Mouse (Mus musculus): Measurements from ENCODE around the gene Ipo5. TPM values are rescaled to one million over a fixed set of nuclear protein-coding genes. Genes with fewer than 3 reads are reported as not detected.

Gene Ipo5
- 60.4 and 63.5 TPM in 2 replicates for polyA plus RNA-seq (2012; rRNA removed)

DNA sequence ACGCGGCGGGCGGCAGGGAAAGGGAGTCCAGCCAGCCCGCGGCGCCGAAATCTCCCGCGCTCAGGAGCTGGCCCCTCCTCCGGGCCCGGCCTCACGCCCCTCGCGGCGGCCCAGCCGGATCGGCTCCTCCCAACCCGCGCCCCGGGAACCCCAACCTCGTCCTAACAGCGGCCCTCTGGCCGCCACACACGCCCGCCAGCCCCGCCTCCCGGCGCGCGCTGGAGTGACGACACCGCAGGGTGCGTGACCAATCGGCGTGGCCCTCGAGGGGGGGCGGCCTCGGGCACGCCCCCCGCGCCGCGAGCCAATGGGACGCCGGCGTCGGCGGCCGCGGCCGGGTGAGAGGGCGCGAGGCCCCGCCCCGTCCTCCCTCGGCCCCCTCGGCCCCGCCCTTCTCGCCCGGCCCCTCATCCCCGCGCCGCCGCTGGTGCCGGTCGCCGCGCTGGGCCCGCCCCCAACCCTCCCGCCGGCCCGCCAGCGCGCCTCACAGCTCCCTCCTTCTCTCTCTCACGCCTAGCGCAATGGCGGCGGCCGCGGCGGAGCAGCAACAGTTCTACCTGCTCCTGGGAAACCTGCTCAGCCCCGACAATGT, at the start of gene Ipo5:
Ipo5 (plus strand) TSS at position 492 of the 592 bp plus-strand sequence.
- peak within 1 kb of the TSS; percentile 44 for H3K27ac ChIP-seq (ENCODE audit: insufficient read depth, low read length)
- no peaks in the 10 kb centered on the region for H3K4me1 ChIP-seq (ENCODE audit: control insufficient read depth, insufficient read depth, low read length)
- TF ChIP-seq CTCF (IDR thresholded peaks at IDR 0.05; ENCODE audit: borderline replicate concordance, insufficient read depth, low read depth, low read length) (no peak), POLR2A (IDR thresholded peaks at IDR 0.05; ENCODE audit: borderline replicate concordance, insufficient read depth, low read length) (peak; percentile 73; the same call in 1 of the 2 replicates)
- H3K4me3 ChIP-seq (replicated peaks; ENCODE audit: insufficient read depth, low read depth, low read length): peak within 1 kb of the TSS; percentile 97
- no peaks in the 10 kb centered on the region for H3K27me3 ChIP-seq (ENCODE audit: control insufficient read depth, insufficient read depth, low read length)
- DNase-seq: peak; percentile 95 to 96
- WGBS: under 1% methylated on average over 66 of the region's 83 CpGs

GRCm38 (mm10) chr14:120863205-120863604, 47.8 kb upstream of the Ipo5 start:
- H3K4me3 ChIP-seq (replicated peaks; ENCODE audit: insufficient read depth, low read depth, low read length): no peak overlapping the region
- 91% methylated on average over 3 of the region's 3 CpGs for WGBS
- H3K4me1 ChIP-seq (ENCODE audit: control insufficient read depth, insufficient read depth, low read length): no peaks in the 10 kb centered on the region
- no peak for TF ChIP-seq POLR2A (IDR thresholded peaks at IDR 0.05; ENCODE audit: borderline replicate concordance, insufficient read depth, low read length)
- no peak for TF ChIP-seq CTCF (IDR thresholded peaks at IDR 0.05; ENCODE audit: borderline replicate concordance, insufficient read depth, low read depth, low read length)
- DNase-seq: no peak
- no peak overlapping the region for H3K27ac ChIP-seq (ENCODE audit: insufficient read depth, low read length)
- no peaks in the 10 kb centered on the region for H3K27me3 ChIP-seq (ENCODE audit: control insufficient read depth, insufficient read depth, low read length)

DNA sequence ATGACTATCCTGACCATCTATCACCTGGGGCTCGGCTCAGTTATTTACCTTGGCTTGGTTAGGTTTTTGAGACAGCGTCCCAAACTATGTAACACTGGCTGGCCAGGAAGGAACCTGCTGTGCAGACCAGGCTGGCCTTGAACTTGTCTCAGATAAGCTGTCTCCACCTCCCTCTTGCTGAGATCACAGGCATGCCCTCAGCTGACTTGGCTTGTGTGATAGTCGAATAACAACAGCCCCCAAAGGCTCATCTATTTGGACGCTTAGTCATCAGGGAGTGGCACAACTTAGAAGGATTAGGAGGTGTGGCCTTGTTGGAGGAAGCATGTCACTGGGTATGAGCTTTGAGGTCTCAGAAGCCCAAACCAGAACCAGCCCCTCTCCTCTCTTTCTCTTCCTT, 46.1 kb upstream of the Ipo5 start:
- TF ChIP-seq POLR2A (IDR thresholded peaks at IDR 0.05; ENCODE audit: borderline replicate concordance, insufficient read depth, low read length) (no peak), CTCF (IDR thresholded peaks at IDR 0.05; ENCODE audit: borderline replicate concordance, insufficient read depth, low read depth, low read length) (no peak)
- H3K4me1 ChIP-seq (ENCODE audit: control insufficient read depth, insufficient read depth, low read length): no peaks in the 10 kb centered on the region
- no peak overlapping the region for H3K4me3 ChIP-seq (replicated peaks; ENCODE audit: insufficient read depth, low read depth, low read length)
- H3K27me3 ChIP-seq (ENCODE audit: control insufficient read depth, insufficient read depth, low read length): no peaks in the 10 kb centered on the region
- WGBS: 88% methylated on average over 4 of the region's 4 CpGs
- no peak for DNase-seq
- H3K27ac ChIP-seq (ENCODE audit: insufficient read depth, low read length): no peak overlapping the region

DNA sequence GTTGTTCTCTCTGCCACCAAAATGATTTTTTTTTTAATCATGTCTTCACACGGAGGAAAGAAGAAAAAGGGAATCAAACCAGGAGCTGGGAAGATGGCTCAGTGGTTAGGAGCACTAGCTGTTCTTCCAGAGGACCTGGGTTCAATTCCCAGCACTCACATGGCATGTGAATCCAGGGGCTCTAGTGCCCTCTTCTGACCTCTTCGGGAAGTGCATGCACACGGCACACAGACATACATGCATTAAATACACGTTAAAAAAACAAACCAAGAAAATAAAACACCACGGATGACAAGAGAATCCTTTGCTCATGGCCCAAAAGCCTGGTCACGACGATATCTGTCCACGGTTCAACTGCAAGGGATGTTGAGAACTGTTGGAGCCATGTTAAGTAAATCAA, 44.5 kb upstream of the Ipo5 start:
- 97% methylated on average over 8 of the region's 8 CpGs for WGBS
- no peak overlapping the region for H3K4me3 ChIP-seq (replicated peaks; ENCODE audit: insufficient read depth, low read depth, low read length)
- no peak for DNase-seq
- TF ChIP-seq CTCF (IDR thresholded peaks at IDR 0.05; ENCODE audit: borderline replicate concordance, insufficient read depth, low read depth, low read length) (no peak), POLR2A (IDR thresholded peaks at IDR 0.05; ENCODE audit: borderline replicate concordance, insufficient read depth, low read length) (no peak)
- no peaks in the 10 kb centered on the region for H3K27me3 ChIP-seq (ENCODE audit: control insufficient read depth, insufficient read depth, low read length)
- H3K27ac ChIP-seq (ENCODE audit: insufficient read depth, low read length): no peak overlapping the region
- H3K4me1 ChIP-seq (ENCODE audit: control insufficient read depth, insufficient read depth, low read length): no peaks in the 10 kb centered on the region

- TF ChIP-seq CTCF (IDR thresholded peaks at IDR 0.05; ENCODE audit: borderline replicate concordance, insufficient read depth, low read depth, low read length) (no peak), POLR2A (IDR thresholded peaks at IDR 0.05; ENCODE audit: borderline replicate concordance, insufficient read depth, low read length) (no peak)
- no peaks in the 10 kb centered on the region for H3K27me3 ChIP-seq (ENCODE audit: control insufficient read depth, insufficient read depth, low read length)
- H3K4me1 ChIP-seq (ENCODE audit: control insufficient read depth, insufficient read depth, low read length): no peaks in the 10 kb centered on the region
- DNase-seq: no peak
- 89% methylated on average over 5 of the region's 5 CpGs for WGBS
- H3K4me3 ChIP-seq (replicated peaks; ENCODE audit: insufficient read depth, low read depth, low read length): no peak overlapping the region
- no peak overlapping the region for H3K27ac ChIP-seq (ENCODE audit: insufficient read depth, low read length)
Measured at GRCm38 (mm10) chr14:120867121-120867520, 43.9 kb upstream of the Ipo5 start.

- no peak for TF ChIP-seq CTCF (IDR thresholded peaks at IDR 0.05; ENCODE audit: borderline replicate concordance, insufficient read depth, low read depth, low read length)
- TF ChIP-seq POLR2A (IDR thresholded peaks at IDR 0.05; ENCODE audit: borderline replicate concordance, insufficient read depth, low read length): no peak
- Histone ChIP-seq H3K27ac (ENCODE audit: insufficient read depth, low read length) (no peak overlapping the region), H3K27me3 (ENCODE audit: control insufficient read depth, insufficient read depth, low read length) (no peaks in the 10 kb centered on the region), H3K4me3 (replicated peaks; ENCODE audit: insufficient read depth, low read depth, low read length) (no peak overlapping the region), H3K4me1 (ENCODE audit: control insufficient read depth, insufficient read depth, low read length) (no peaks in the 10 kb centered on the region)
- WGBS: 6% methylated on average over 8 of the region's 8 CpGs
- peak in 1 of 2 experiments; percentile 7 for DNase-seq
Measured at GRCm38 (mm10) chr14:120868494-120868893, 42.5 kb upstream of the Ipo5 start.

DNA sequence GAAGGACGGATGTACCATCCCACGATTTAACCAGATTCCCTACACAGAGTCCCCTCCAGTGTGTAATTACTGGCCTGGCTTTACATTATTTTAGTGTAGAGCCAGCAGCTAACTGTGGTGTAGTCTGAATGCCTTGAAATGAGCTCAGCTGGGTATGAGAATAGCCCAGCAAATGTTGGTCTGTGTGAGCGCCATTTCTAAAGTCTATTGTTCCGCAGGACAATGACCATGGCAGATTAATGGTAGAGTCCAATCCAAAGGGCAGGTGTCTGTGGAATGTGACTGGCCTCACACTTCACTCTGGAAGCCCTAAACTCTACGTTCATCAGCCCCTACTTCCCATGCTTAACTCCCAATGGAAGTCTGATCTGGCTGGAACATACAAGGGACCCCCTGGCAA, 40.3 kb upstream of the Ipo5 start:
- no peak for DNase-seq
- H3K4me3 ChIP-seq (replicated peaks; ENCODE audit: insufficient read depth, low read depth, low read length): no peak overlapping the region
- WGBS: 63% methylated on average over 5 of the region's 5 CpGs
- H3K27ac ChIP-seq (ENCODE audit: insufficient read depth, low read length): no peak overlapping the region
- H3K4me1 ChIP-seq (ENCODE audit: control insufficient read depth, insufficient read depth, low read length): no peaks in the 10 kb centered on the region
- TF ChIP-seq CTCF (IDR thresholded peaks at IDR 0.05; ENCODE audit: borderline replicate concordance, insufficient read depth, low read depth, low read length) (no peak), POLR2A (IDR thresholded peaks at IDR 0.05; ENCODE audit: borderline replicate concordance, insufficient read depth, low read length) (no peak)
- H3K27me3 ChIP-seq (ENCODE audit: control insufficient read depth, insufficient read depth, low read length): no peaks in the 10 kb centered on the region

GRCm38 (mm10) chr14:120874397-120874796, 36.6 kb upstream of the Ipo5 start:
- TF ChIP-seq CTCF (IDR thresholded peaks at IDR 0.05; ENCODE audit: borderline replicate concordance, insufficient read depth, low read depth, low read length): no peak
- TF ChIP-seq POLR2A (IDR thresholded peaks at IDR 0.05; ENCODE audit: borderline replicate concordance, insufficient read depth, low read length): no peak
- no peaks in the 10 kb centered on the region for H3K27me3 ChIP-seq (ENCODE audit: control insufficient read depth, insufficient read depth, low read length)
- no peak for DNase-seq
- WGBS: 94% methylated on average over 7 of the region's 7 CpGs
- no peak overlapping the region for H3K4me3 ChIP-seq (replicated peaks; ENCODE audit: insufficient read depth, low read depth, low read length)
- no peaks in the 10 kb centered on the region for H3K4me1 ChIP-seq (ENCODE audit: control insufficient read depth, insufficient read depth, low read length)
- H3K27ac ChIP-seq (ENCODE audit: insufficient read depth, low read length): no peak overlapping the region

Measured in cerebellum, adult 2 months (tissue).